Mouse (Mus musculus) myocyte (in vitro differentiated cells): ENCODE measurements around the gene Plau. TPM values are rescaled to one million over a fixed set of nuclear protein-coding genes. Genes with fewer than 3 reads are reported as not detected.

Source experiments
- H3K27me3 ChIP-seq: one replicate; pipeline ENCODE4 v1.6.1; 2011; ENCODE audit not compliant: control insufficient read depth, insufficient read depth, insufficient read length
- H3K36me3 ChIP-seq: one replicate; pipeline ENCODE4 v1.6.1; 2011; ENCODE audit not compliant: control insufficient read depth, insufficient read depth
- H3K4me2 ChIP-seq: one replicate; pipeline ENCODE4 v1.6.1; 2011; ENCODE audit warnings: low read depth, control low read depth
- H3K4me3 ChIP-seq: one replicate; pipeline ENCODE4 v1.5.1; 2011; ENCODE audit warnings: mild to moderate bottlenecking, control low read depth, moderate library complexity
- H3K79me2 ChIP-seq: one replicate; pipeline ENCODE4 v1.6.1; 2011; ENCODE audit not compliant: control insufficient read depth, insufficient read depth
- H3ac ChIP-seq: one replicate; pipeline ENCODE4 v1.6.1; 2011; ENCODE audit not compliant: control insufficient read depth, insufficient read length
- CEBPB ChIP-seq: IDR thresholded peaks from 2 replicates; pipeline ENCODE4 v1.6.1; 2011; ENCODE audit warnings: mild to moderate bottlenecking, moderate library complexity; ENCODE audit not compliant: poor library complexity, insufficient read depth, severe bottlenecking
- E2F4 ChIP-seq: IDR thresholded peaks from one replicate; pipeline ENCODE4 v1.6.1; 2011; ENCODE audit warnings: mild to moderate bottlenecking, control low read depth, moderate library complexity; ENCODE audit not compliant: insufficient read depth
- MAX ChIP-seq: IDR thresholded peaks from one replicate; pipeline ENCODE4 v1.6.1; 2011; ENCODE audit warnings: low read depth, mild to moderate bottlenecking, control low read depth
- MYOD1 ChIP-seq, 3 experiments: IDR thresholded peaks; one replicate each; pipeline ENCODE4 v1.6.1; 2011; ENCODE audit warnings: control low read depth in 2 of 3, low read depth in 2 of 3, mild to moderate bottlenecking in 2 of 3, moderate library complexity in 1 of 3; ENCODE audit not compliant: insufficient read length in 2 of 3, control insufficient read depth in 1 of 3
- MYOG ChIP-seq, 3 experiments: IDR thresholded peaks; one replicate each; pipeline ENCODE4 v1.6.1; 2011; ENCODE audit warnings: control low read depth in 2 of 3, low read depth in 2 of 3, mild to moderate bottlenecking in 2 of 3; ENCODE audit not compliant: insufficient read length in 2 of 3, control insufficient read depth in 1 of 3, insufficient read depth in 1 of 3
- POLR2A ChIP-seq: IDR thresholded peaks from one replicate; pipeline ENCODE4 v1.6.1; 2011; ENCODE audit warnings: low read depth, mild to moderate bottlenecking, control low read depth, moderate library complexity; ENCODE audit not compliant: insufficient read length
- POLR2AphosphoS2 ChIP-seq: IDR thresholded peaks from one replicate; pipeline ENCODE4 v1.6.1; 2011; ENCODE audit warnings: low read depth, control low read depth; ENCODE audit not compliant: insufficient read length
- REST ChIP-seq: IDR thresholded peaks from one replicate; pipeline ENCODE4 v1.6.1; 2011; ENCODE audit warnings: mild to moderate bottlenecking, control low read depth, moderate library complexity; ENCODE audit not compliant: insufficient read depth, insufficient read length
- SRF ChIP-seq: IDR thresholded peaks from one replicate; pipeline ENCODE4 v1.6.1; 2011; ENCODE audit warnings: low read depth; ENCODE audit not compliant: control insufficient read depth, insufficient read length
- TCF12 ChIP-seq: IDR thresholded peaks from one replicate; pipeline ENCODE4 v1.6.1; 2011; ENCODE audit warnings: mild to moderate bottlenecking, control low read depth; ENCODE audit not compliant: poor library complexity, insufficient read depth, severe bottlenecking
- TCF3 ChIP-seq: IDR thresholded peaks from one replicate; pipeline ENCODE4 v1.6.1; 2011; ENCODE audit warnings: low read depth, control low read depth; ENCODE audit not compliant: insufficient read length
- USF1 ChIP-seq: IDR thresholded peaks from one replicate; pipeline ENCODE4 v1.6.1; 2011; ENCODE audit warnings: low read depth, mild to moderate bottlenecking, control low read depth, moderate library complexity
- polyA plus RNA-seq: library from polyadenylated mRNA; unstranded; fragments of >200 nt; fragmentation: generic; extraction: Trizol; gene quantifications from one replicate; pipeline ENCODE4 v1.2.1, GENCODE M21; 2012; ENCODE audit warnings: missing spikeins

Gene Plau
- polyA plus RNA-seq, 1 experiment, result 40.1 TPM

DNA sequence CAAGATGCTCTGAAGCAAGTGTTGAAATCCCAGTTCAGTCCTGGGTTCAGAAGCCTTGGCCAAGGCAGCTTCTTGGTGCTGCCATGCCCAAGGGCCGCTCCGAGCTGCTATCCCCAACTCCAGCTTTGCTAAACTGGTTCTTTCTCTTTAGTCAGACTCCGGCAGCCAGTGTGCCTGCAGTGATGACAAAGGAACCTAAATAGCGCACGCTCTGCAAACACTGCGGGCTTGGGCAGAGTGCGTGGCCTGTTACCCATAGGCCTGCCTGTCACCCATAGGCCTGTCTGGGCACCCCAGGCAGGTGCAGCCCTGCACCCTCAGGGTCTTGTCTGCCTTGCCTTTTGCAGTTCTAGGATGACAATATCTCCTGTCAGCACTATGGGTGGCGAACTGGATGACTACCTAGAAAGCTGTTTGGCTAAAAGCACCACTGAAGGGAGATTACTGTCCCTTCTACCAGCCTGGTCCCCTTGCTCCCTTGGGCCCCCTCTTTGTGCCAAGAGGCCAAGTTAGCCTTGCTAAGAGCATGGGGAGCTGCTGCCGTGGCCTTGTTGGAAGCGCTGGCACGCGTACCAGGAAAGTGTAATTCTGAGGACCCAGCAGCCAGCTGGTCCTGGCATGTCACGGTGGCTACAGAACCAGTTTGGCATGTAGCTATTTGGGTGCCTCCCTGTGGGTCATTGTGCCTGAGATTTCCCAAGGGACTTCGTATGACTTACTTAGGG lies 30.2 kb upstream of the Plau start:
- Histone ChIP-seq H3K36me3 (no peaks in the 10 kb centered on the region), H3K27me3 (no peaks in the 10 kb centered on the region), H3K4me2 (peak overlapping the region; percentile 94), H3K4me3 (no peak overlapping the region), H3K79me2 (no peaks in the 10 kb centered on the region), H3ac (no peak overlapping the region)
- peak; percentile 35 for TF ChIP-seq TCF12
- TF ChIP-seq TCF3, result peak; percentile 52
- peak; percentile 85 to 93 (median 87) for TF ChIP-seq MYOD1 (IDR thresholded peaks at IDR 0.05; ENCODE audit: control insufficient read depth in 1 of 3, insufficient read length in 2 of 3, low read depth in 2 of 3)
- no peak for TF ChIP-seq CEBPB
- peak; percentile 51 to 81 (median 52) for TF ChIP-seq MYOG (IDR thresholded peaks at IDR 0.05; ENCODE audit: control insufficient read depth in 1 of 3, insufficient read depth in 1 of 3, insufficient read length in 2 of 3, low read depth in 2 of 3)

DNA sequence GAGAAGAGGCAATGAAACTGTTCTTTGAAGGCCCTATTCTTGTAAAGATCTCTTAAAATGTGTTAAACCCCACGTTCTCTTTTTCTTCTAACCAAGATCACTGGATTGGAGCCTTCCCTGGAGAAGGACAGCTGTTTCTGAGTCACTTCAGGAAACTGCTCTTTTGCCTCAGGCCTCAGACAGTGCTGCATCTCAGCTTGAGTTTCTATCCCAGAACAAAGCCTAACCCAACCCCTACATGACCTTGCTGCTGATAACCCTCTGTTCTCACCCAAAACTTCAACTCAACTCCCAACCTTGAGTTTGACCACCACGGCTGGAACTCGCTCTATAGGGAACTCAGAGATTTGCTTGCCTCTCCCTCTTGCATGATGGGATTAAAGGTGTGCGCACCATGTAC lies 27.1 kb upstream of the Plau start:
- no peaks in the 10 kb centered on the region for H3K27me3 ChIP-seq
- peak overlapping the region; percentile 33 for H3K4me2 ChIP-seq
- no peaks in the 10 kb centered on the region for H3K79me2 ChIP-seq
- no peak overlapping the region for H3K4me3 ChIP-seq
- no peak overlapping the region for H3ac ChIP-seq
- TF ChIP-seq MYOG (IDR thresholded peaks at IDR 0.05; ENCODE audit: control insufficient read depth in 1 of 3, insufficient read depth in 1 of 3, insufficient read length in 2 of 3, low read depth in 2 of 3) (peak in 2 of 3 experiments; percentile 9 to 15), TCF12 (no peak), MYOD1 (IDR thresholded peaks at IDR 0.05; ENCODE audit: control insufficient read depth in 1 of 3, insufficient read length in 2 of 3, low read depth in 2 of 3) (peak in 2 of 3 experiments; percentile 53 to 61)
- H3K36me3 ChIP-seq, result no peaks in the 10 kb centered on the region

DNA sequence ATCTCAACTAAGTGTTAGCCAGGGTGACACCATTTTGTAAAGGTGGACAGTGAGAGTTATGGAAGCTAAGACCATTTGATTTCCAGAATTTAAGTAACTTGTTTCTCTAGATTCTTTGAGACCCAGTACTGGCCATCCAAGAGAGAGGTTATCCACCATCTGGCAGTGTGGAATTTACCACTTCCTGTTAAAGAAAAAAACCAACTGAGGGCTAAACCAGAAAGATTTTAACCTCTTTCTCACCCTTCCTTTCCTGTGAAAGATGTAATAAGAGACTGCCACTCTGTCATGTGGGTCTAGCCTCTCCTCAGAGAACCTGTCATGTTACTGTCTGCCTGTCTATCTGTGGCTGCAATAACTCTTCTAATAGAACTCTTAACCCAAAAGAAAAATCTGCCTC lies 26.6 kb upstream of the Plau start:
- no peaks in the 10 kb centered on the region for H3K79me2 ChIP-seq
- no peaks in the 10 kb centered on the region for H3K27me3 ChIP-seq
- peak overlapping the region; percentile 55 for H3K4me2 ChIP-seq
- H3K4me3 ChIP-seq, result no peak overlapping the region
- H3K36me3 ChIP-seq, result no peaks in the 10 kb centered on the region
- no peak overlapping the region for H3ac ChIP-seq
- TF ChIP-seq POLR2AphosphoS2 (no peak), USF1 (peak; percentile 13)

DNA sequence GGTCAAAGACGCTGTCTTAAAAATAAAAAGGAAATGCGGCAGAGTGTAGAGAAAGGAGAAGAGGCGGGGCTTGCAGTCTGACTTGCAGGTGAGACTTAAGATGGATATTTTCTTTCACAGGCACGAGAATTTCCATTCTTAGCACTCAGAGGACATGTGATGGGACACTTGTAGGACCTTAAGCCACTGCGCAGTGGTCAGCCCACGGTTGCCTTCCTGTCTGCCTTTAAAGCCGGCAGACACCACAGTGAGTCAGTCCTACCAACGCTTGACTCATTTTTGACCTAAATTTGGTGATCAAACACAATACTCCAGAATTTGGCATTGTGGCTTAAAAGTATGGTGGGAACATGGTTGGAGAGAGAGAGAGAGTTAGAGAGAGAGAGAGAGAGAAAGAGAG lies 25.2 kb upstream of the Plau start:
- Histone ChIP-seq H3K79me2 (no peaks in the 10 kb centered on the region), H3K4me3 (no peak overlapping the region), H3ac (no peak overlapping the region), H3K27me3 (no peaks in the 10 kb centered on the region), H3K4me2 (peak overlapping the region; percentile 55), H3K36me3 (no peaks in the 10 kb centered on the region)
- TF ChIP-seq E2F4 (no peak), MAX (no peak)

DNA sequence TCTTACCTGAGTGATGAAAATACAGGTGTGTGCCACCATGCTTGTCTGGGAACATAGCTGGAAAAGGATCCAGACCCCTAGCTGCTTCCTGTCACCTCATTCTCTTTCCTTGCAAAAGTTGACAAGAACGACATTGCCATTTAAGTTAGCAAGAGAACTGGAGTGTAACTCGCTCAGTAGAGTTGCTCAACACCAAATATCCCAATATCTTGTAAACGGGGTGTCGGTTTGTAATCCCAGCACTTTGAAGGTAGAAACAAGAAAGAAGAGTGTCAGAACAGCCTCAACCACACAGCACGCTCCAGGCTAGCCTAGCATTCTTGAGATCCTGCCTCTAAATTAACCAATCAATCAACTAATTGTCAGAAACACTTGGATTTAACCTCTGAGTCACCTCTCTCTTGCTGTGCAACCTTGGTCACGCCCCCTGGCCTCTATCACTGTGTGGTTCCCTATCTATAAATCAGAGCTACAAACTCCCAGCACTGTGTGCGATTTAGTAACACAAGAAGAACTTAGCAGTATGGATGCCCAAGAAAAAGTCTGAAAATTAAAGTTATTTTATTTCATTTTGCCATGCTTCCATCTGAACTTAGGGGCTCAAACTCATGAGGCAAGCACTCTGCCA lies 24.6 kb upstream of the Plau start:
- H3K36me3 ChIP-seq, result no peaks in the 10 kb centered on the region
- no peak overlapping the region for H3K4me3 ChIP-seq
- no peak overlapping the region for H3ac ChIP-seq
- no peak for TF ChIP-seq E2F4
- no peak for TF ChIP-seq MAX
- TF ChIP-seq CEBPB, result 0 out of 2 replicates have a peak, but pooled peaks have one; percentile 9
- H3K4me2 ChIP-seq, result peak overlapping the region; percentile 55
- no peaks in the 10 kb centered on the region for H3K27me3 ChIP-seq
- no peaks in the 10 kb centered on the region for H3K79me2 ChIP-seq

DNA sequence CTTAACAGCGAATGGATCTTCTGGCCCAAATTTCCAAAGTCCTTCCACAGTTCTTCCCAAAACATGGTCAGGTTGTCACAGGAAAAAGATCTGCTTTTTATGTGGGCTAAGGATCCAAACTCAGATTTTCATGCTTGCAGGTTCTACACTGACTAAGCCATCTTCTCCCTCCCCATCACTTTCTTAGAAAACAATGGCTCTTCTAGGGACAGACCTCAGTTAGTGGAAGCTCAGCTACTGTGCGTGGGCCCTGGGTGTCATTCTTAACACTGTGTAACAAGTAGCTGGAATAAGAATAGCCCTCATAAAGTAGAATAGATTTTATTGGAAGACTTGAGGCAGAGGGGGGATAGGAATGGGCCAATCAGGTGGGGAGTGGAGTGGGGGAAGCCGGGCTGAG lies 21.0 kb upstream of the Plau start:
- no peak for TF ChIP-seq POLR2AphosphoS2
- TF ChIP-seq SRF, result no peak
- no peak for TF ChIP-seq REST
- no peak for TF ChIP-seq USF1
- TF ChIP-seq TCF3, result no peak
- TF ChIP-seq POLR2A, result no peak
- TF ChIP-seq MAX, result no peak
- no peak for TF ChIP-seq CEBPB
- TF ChIP-seq E2F4, result no peak
- no peak for TF ChIP-seq MYOD1 (IDR thresholded peaks at IDR 0.05; ENCODE audit: control insufficient read depth in 1 of 3, insufficient read length in 2 of 3, low read depth in 2 of 3)
- no peak for TF ChIP-seq TCF12
- no peak for TF ChIP-seq MYOG (IDR thresholded peaks at IDR 0.05; ENCODE audit: control insufficient read depth in 1 of 3, insufficient read depth in 1 of 3, insufficient read length in 2 of 3, low read depth in 2 of 3)
- no peak overlapping the region for H3ac ChIP-seq

More for the DNA sequence above, 21.0 kb upstream of the Plau start:
- H3K4me3 ChIP-seq, result no peak overlapping the region
- no peaks in the 10 kb centered on the region for H3K27me3 ChIP-seq
- no peaks in the 10 kb centered on the region for H3K79me2 ChIP-seq
- no peaks in the 10 kb centered on the region for H3K36me3 ChIP-seq
- H3K4me2 ChIP-seq, result no peak overlapping the region
